Mouse (Mus musculus): ENCODE results near the gene Cyp17a1. TPM values are rescaled to one million over a fixed set of nuclear protein-coding genes. Genes with fewer than 3 reads are reported as not detected.

Gene Cyp17a1
- total and polyA plus RNA-seq, 2 experiments from 2014 or later, result not detected

GRCm38 (mm10) chr19:46657339-46658020 is 15.5 kb downstream of the Cyp17a1 start:
- ATAC-seq (ENCODE audit: low FRiP score) (no peak), DNase-seq (ENCODE audit: low spot score) (no peak)
- TF ChIP-seq CTCF (IDR thresholded peaks at IDR 0.05), result peak; percentile 59
- Histone ChIP-seq H3K9ac (replicated peaks; ENCODE audit: low read length, poor library complexity, severe bottlenecking) (no peak overlapping the region), H3K4me3 (ENCODE audit: low read depth, low read length) (no peak overlapping the region), H3K27me3 (ENCODE audit: insufficient read depth, low read length) (no peaks in the 10 kb centered on the region), H3K27ac (ENCODE audit: low read depth, low read length) (no peak overlapping the region), H3K4me1 (ENCODE audit: insufficient read depth, low read length) (no peaks in the 10 kb centered on the region), H3K9me3 (ENCODE audit: low read length) (no peaks in the 10 kb centered on the region), H3K36me3 (ENCODE audit: insufficient read depth, low read length) (peaks cover 26% of the 10 kb centered on the region), H3K4me2 (ENCODE audit: low read depth, low read length, poor library complexity, severe bottlenecking) (no peak overlapping the region)
- 98% methylated on average over 3 of the region's 3 CpGs for WGBS

DNA sequence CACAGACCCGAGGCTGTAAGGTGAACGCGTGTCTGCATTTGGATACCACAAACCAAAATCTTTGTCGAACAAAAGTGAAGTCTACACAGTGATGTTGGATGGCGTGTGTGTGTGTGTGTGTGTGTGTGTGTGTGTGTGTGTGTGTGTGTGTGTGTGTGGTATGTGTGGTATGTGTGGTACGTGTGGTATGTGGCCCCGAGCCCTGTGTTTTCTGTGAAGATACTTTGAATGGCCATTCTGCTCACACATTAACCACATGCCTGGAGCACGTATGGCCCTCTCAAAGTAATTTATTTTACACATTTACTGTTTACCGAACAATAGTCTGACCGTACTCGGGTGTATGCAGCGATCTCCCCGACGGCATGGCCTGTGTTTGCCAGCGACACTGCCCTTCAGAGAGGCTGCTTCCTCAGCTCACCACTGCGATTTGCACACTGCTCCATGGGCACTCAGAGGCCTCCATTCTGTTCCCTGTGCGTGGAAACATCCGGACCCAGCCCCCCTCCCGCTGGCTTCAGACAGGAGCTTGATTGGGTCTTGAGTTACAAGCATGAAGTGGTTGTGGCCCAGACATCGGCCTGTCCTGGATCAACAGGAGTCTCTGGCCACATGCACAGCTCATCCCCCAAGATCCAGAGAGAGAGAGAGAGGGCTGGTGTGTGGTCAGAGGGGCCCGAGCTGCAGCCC is 16.7 kb downstream of the Cyp17a1 start:
- Histone ChIP-seq H3K4me3 (ENCODE audit: low read depth, low read length) (no peak overlapping the region), H3K4me1 (ENCODE audit: insufficient read depth, low read length) (no peaks in the 10 kb centered on the region), H3K9ac (replicated peaks; ENCODE audit: low read length, poor library complexity, severe bottlenecking) (no peak overlapping the region), H3K27ac (ENCODE audit: low read depth, low read length) (no peak overlapping the region), H3K9me3 (ENCODE audit: low read length) (no peaks in the 10 kb centered on the region), H3K36me3 (ENCODE audit: insufficient read depth, low read length) (peaks cover 31% of the 10 kb centered on the region), H3K4me2 (ENCODE audit: low read depth, low read length, poor library complexity, severe bottlenecking) (no peak overlapping the region), H3K27me3 (ENCODE audit: insufficient read depth, low read length) (no peaks in the 10 kb centered on the region)
- TF ChIP-seq CTCF (IDR thresholded peaks at IDR 0.05), result no peak
- ATAC-seq (ENCODE audit: low FRiP score) (no peak), DNase-seq (ENCODE audit: low spot score) (no peak)
- 95% methylated on average over 21 of the region's 21 CpGs for WGBS

DNA sequence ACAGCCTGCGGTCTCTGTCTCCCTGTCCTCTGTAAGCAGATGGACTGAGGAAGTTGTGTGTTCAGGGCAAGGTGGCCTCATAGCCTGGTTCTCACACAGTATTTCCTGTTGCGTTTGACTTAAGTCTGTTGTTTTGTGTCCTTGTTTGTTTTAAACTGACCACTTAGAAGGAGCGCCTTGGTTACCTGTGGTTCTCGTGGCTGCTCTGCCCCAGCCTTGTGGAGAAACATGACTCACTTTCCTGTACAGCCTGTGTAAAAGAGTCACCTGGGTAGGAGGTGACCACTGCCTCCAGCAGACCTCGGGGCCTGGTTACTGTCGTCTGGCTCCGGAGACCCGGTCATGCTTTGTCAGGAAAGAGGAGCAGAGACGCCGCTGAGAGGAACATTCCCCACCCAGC is 17.3 kb downstream of the Cyp17a1 start:
- ATAC-seq (ENCODE audit: low FRiP score), result no peak
- H3K4me3 ChIP-seq (ENCODE audit: low read depth, low read length), result no peak overlapping the region
- H3K27me3 ChIP-seq (ENCODE audit: insufficient read depth, low read length), result no peaks in the 10 kb centered on the region
- DNase-seq (ENCODE audit: low spot score), result no peak
- no peaks in the 10 kb centered on the region for H3K4me1 ChIP-seq (ENCODE audit: insufficient read depth, low read length)
- H3K27ac ChIP-seq (ENCODE audit: low read depth, low read length), result no peak overlapping the region
- no peak overlapping the region for H3K9ac ChIP-seq (replicated peaks; ENCODE audit: low read length, poor library complexity, severe bottlenecking)
- H3K9me3 ChIP-seq (ENCODE audit: low read length), result no peaks in the 10 kb centered on the region
- 94% methylated on average over 10 of the region's 10 CpGs for WGBS
- peaks cover 31% of the 10 kb centered on the region for H3K36me3 ChIP-seq (ENCODE audit: insufficient read depth, low read length)
- no peak for TF ChIP-seq CTCF (IDR thresholded peaks at IDR 0.05)
- no peak overlapping the region for H3K4me2 ChIP-seq (ENCODE audit: low read depth, low read length, poor library complexity, severe bottlenecking)

- Histone ChIP-seq H3K4me3 (ENCODE audit: low read depth, low read length) (no peak overlapping the region), H3K27ac (ENCODE audit: low read depth, low read length) (no peak overlapping the region), H3K27me3 (ENCODE audit: insufficient read depth, low read length) (no peaks in the 10 kb centered on the region), H3K9me3 (ENCODE audit: low read length) (no peaks in the 10 kb centered on the region), H3K4me1 (ENCODE audit: insufficient read depth, low read length) (no peaks in the 10 kb centered on the region), H3K4me2 (ENCODE audit: low read depth, low read length, poor library complexity, severe bottlenecking) (no peak overlapping the region), H3K36me3 (ENCODE audit: insufficient read depth, low read length) (peaks cover 31% of the 10 kb centered on the region), H3K9ac (replicated peaks; ENCODE audit: low read length, poor library complexity, severe bottlenecking) (no peak overlapping the region)
- TF ChIP-seq CTCF (IDR thresholded peaks at IDR 0.05), result no peak
- DNase-seq (ENCODE audit: low spot score) (no peak), ATAC-seq (ENCODE audit: low FRiP score) (no peak)
- 96% methylated on average over 14 of the region's 14 CpGs for WGBS
These were observed 19.2 kb downstream of the Cyp17a1 start for GRCm38 (mm10) chr19:46653616-46654235.

- H3K9me3 ChIP-seq (ENCODE audit: low read length), result no peaks in the 10 kb centered on the region
- 81% methylated on average over 5 of the region's 5 CpGs for WGBS
- ATAC-seq (ENCODE audit: low FRiP score), result no peak
- no peak for TF ChIP-seq CTCF (IDR thresholded peaks at IDR 0.05)
- H3K4me3 ChIP-seq (ENCODE audit: low read depth, low read length), result no peak overlapping the region
- no peak overlapping the region for H3K27ac ChIP-seq (ENCODE audit: low read depth, low read length)
- H3K4me2 ChIP-seq (ENCODE audit: low read depth, low read length, poor library complexity, severe bottlenecking), result no peak overlapping the region
- H3K27me3 ChIP-seq (ENCODE audit: insufficient read depth, low read length), result no peaks in the 10 kb centered on the region
- H3K4me1 ChIP-seq (ENCODE audit: insufficient read depth, low read length), result no peaks in the 10 kb centered on the region
- peaks cover 31% of the 10 kb centered on the region for H3K36me3 ChIP-seq (ENCODE audit: insufficient read depth, low read length)
- no peak overlapping the region for H3K9ac ChIP-seq (replicated peaks; ENCODE audit: low read length, poor library complexity, severe bottlenecking)
- no peak for DNase-seq (ENCODE audit: low spot score)
These were observed 19.8 kb downstream of the Cyp17a1 start for GRCm38 (mm10) chr19:46653188-46653587.

DNA sequence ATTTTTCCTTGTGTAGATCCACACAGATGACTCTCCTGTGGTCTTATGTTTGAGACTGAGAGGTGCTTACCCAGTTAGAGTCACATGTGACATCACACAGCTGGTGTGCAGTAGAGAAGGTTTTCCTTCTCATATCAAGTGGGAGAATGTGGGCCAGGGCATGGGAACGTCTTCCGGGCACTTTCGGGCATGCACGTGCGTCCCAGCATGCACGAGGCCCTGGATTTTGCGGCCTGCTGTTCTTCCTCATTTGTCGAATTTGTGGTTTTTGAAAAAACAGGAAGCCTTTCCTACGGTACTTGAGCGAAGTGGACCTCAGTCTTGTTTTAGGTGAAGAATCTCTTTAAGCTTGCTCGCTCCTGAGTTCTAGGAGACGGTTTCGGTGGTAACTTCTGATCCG is 24.4 kb downstream of the Cyp17a1 start:
- no peak overlapping the region for H3K9ac ChIP-seq (replicated peaks; ENCODE audit: low read length, poor library complexity, severe bottlenecking)
- no peaks in the 10 kb centered on the region for H3K9me3 ChIP-seq (ENCODE audit: low read length)
- peaks cover 9% of the 10 kb centered on the region for H3K36me3 ChIP-seq (ENCODE audit: insufficient read depth, low read length)
- ATAC-seq (ENCODE audit: low FRiP score), result no peak
- H3K4me3 ChIP-seq (ENCODE audit: low read depth, low read length), result no peak overlapping the region
- 97% methylated on average over 14 of the region's 14 CpGs for WGBS
- H3K4me1 ChIP-seq (ENCODE audit: insufficient read depth, low read length), result no peaks in the 10 kb centered on the region
- DNase-seq (ENCODE audit: low spot score), result no peak
- no peak overlapping the region for H3K27ac ChIP-seq (ENCODE audit: low read depth, low read length)
- H3K4me2 ChIP-seq (ENCODE audit: low read depth, low read length, poor library complexity, severe bottlenecking), result no peak overlapping the region
- TF ChIP-seq CTCF (IDR thresholded peaks at IDR 0.05), result no peak
- H3K27me3 ChIP-seq (ENCODE audit: insufficient read depth, low read length), result no peaks in the 10 kb centered on the region
